Mouse (Mus musculus) cerebellum, adult (tissue): ENCODE results near the gene Nkd1.

Experiments
- ATAC-seq: cut with Nextera tagmentation; 2 replicates; pipeline ENCODE4 v1.9.2; 2017; ENCODE audit warnings: mild to moderate bottlenecking, moderate library complexity, mixed read lengths; ENCODE audit not compliant: insufficient number of reproducible peaks, low FRiP score, low TSS enrichment

Nkd1 gene

GRCm38 (mm10) chr8:88609036-88609435, 87.9 kb downstream of the Nkd1 start:
- no peak for ATAC-seq

GRCm38 (mm10) chr8:88610271-88610670, 89.1 kb downstream of the Nkd1 start:
- ATAC-seq, result no peak

GRCm38 (mm10) chr8:88614981-88615380, 93.8 kb downstream of the Nkd1 start:
- no peak for ATAC-seq

- no peak for ATAC-seq
These were observed 97.5 kb downstream of the Nkd1 start for GRCm38 (mm10) chr8:88618612-88619011.

GRCm38 (mm10) chr8:88619513-88619912, 98.4 kb downstream of the Nkd1 start:
- ATAC-seq, result no peak

- no peak for ATAC-seq
These were observed 99.8 kb downstream of the Nkd1 start for GRCm38 (mm10) chr8:88620931-88621330.

GRCm38 (mm10) chr8:88621408-88621807, 100.3 kb downstream of the Nkd1 start:
- no peak for ATAC-seq

- peak; percentile 74 for ATAC-seq
These were observed 102.2 kb downstream of the Nkd1 start for GRCm38 (mm10) chr8:88623351-88623750.

GRCm38 (mm10) chr8:88624276-88624675, 103.1 kb downstream of the Nkd1 start:
- no peak for ATAC-seq

GRCm38 (mm10) chr8:88626433-88626832, 105.3 kb downstream of the Nkd1 start:
- ATAC-seq, result no peak

- ATAC-seq, result peak; percentile 0; the same call in 1 of the 2 replicates
These were observed 105.7 kb downstream of the Nkd1 start for GRCm38 (mm10) chr8:88626940-88627264.

- ATAC-seq, result peak; percentile 24
These were observed 106.3 kb downstream of the Nkd1 start for GRCm38 (mm10) chr8:88627265-88627991.

GRCm38 (mm10) chr8:88628001-88628774, 107.0 kb downstream of the Nkd1 start:
- no peak for ATAC-seq

- no peak for ATAC-seq
These were observed 109.1 kb downstream of the Nkd1 start for GRCm38 (mm10) chr8:88630225-88630624.

GRCm38 (mm10) chr8:88631081-88631480, 109.9 kb downstream of the Nkd1 start:
- ATAC-seq, result no peak

- ATAC-seq, result no peak
These were observed 112.2 kb downstream of the Nkd1 start for GRCm38 (mm10) chr8:88633343-88633765.

- no peak for ATAC-seq
These were observed 114.6 kb downstream of the Nkd1 start, which contains the start of gene Snx20 for GRCm38 (mm10) chr8:88635474-88636397. Gene Snx20 (minus strand): TSS chr8:88636128.

- no peak for ATAC-seq
These were observed 116.2 kb downstream of the Nkd1 start for GRCm38 (mm10) chr8:88637092-88638000.

- no peak for ATAC-seq
These were observed 117.8 kb downstream of the Nkd1 start for GRCm38 (mm10) chr8:88638908-88639307.
